25 mouse cellular contexts compared by ENCODE assay signal in the genomic region with DNA sequence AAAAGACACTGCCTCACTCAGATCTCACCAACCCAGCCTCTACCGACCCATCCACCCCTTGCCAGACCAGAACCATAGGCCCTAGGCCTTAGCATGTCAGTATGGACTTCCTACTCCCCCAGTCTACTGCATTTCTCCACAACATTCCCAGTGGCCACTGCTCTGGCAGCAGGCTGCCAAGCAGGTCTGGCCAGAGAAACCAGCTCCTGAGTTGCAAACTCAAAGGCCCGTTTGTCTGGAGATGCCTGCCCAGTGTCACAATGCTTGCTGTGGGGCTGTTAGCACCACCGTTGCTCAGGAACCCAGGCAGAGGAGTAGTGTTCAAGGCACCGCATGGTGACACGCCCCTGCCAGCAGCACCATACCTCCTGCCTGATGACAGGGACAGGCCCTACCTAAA. TPM values are rescaled to one million over a fixed set of nuclear protein-coding genes. Genes with fewer than 3 reads are reported as not detected.
DNase-seq lines count a peak whose midpoint lies in the region; ATAC-seq lines count a peak whose summit lies in the region.
"Had no signal": no experiment of that assay in that cellular context is flagged by ENCODE, and none has a peak within 500 bp of the region (broad histone marks: within the 10 kb centered on the region; RNA-seq: fewer than 3 reads in every experiment).

No protein-coding gene starts in this region.

- 0 out of 2 replicates have a peak overlapping the region, but pooled peaks have one; percentile 42 for H3K27ac ChIP-seq in hindbrain, embryonic 13.5 days
- H3K27ac ChIP-seq in hindbrain, embryonic 16.5 days (ENCODE audit: low read depth, low read length), result no peak overlapping the region
- peak overlapping the region; percentile 26 for H3K27ac ChIP-seq in stomach, embryonic 16.5 days (ENCODE audit: low read length)
- H3K27ac ChIP-seq: forebrain, embryonic 12.5 days; gastrocnemius, adult 2 months; hindbrain, embryonic 12.5 days; left cerebral cortex, adult 2 months; liver, embryonic 12.5 days had no signal

- peaks cover 45% of the 10 kb centered on the region for H3K36me3 ChIP-seq in hindbrain, embryonic 13.5 days
- no peaks in the 10 kb centered on the region; the same call in 1 of the 2 replicates for H3K36me3 ChIP-seq in hindbrain, embryonic 16.5 days (ENCODE audit: control insufficient read depth, insufficient read depth, low read length)
- H3K36me3 ChIP-seq in stomach, embryonic 16.5 days (ENCODE audit: control insufficient read depth, insufficient read depth, low read length), result no peaks in the 10 kb centered on the region; the same call in 1 of the 2 replicates

- H3K4me1 ChIP-seq in hindbrain, embryonic 13.5 days (replicated peaks), result peaks cover 73% of the 10 kb centered on the region
- H3K4me1 ChIP-seq in hindbrain, embryonic 16.5 days (ENCODE audit: control insufficient read depth, insufficient read depth, low read depth, low read length), result peaks cover 22% of the 10 kb centered on the region
- H3K4me1 ChIP-seq in stomach, embryonic 16.5 days (ENCODE audit: control insufficient read depth, insufficient read depth, low read length), result peaks cover 40% of the 10 kb centered on the region

- peak; percentile 65 to 76 for DNase-seq in lung, adult 18-20 months
- DNase-seq in lung, postnatal 25 days (ENCODE audit: low spot score), result no peak
- peak; percentile 87 for DNase-seq in urinary bladder, postnatal 14 days (ENCODE audit: low spot score)
- DNase-seq in urinary bladder, adult 2 months (ENCODE audit: low spot score), result no peak
- DNase-seq: adrenal gland, postnatal 10 days; cerebellum, adult 11-12 months; cerebellum, postnatal 25 days; embryo, embryonic 11 days; gastrocnemius, adult 2 months; heart, postnatal 10 days; left cerebral cortex, postnatal 4 days; spleen, adult 18-20 months; thymus, postnatal 14 days had no signal

- H3K4me3 ChIP-seq in hindbrain, embryonic 13.5 days, result no peak overlapping the region
- H3K4me3 ChIP-seq in hindbrain, embryonic 16.5 days (ENCODE audit: low read length), result no peak overlapping the region
- no peak overlapping the region for H3K4me3 ChIP-seq in stomach, embryonic 16.5 days (replicated peaks; ENCODE audit: low read length)
- H3K4me3 ChIP-seq: forebrain, embryonic 12.5 days; gastrocnemius, adult 2 months; hindbrain, embryonic 12.5 days; left cerebral cortex, adult 2 months; liver, embryonic 12.5 days had no signal

- 86% methylated on average over 5 of the region's 5 CpGs for WGBS in hindbrain, embryonic 13.5 days
- 84% methylated on average over 5 of the region's 5 CpGs for WGBS in hindbrain, embryonic 16.5 days
- 64% methylated on average over 5 of the region's 5 CpGs for WGBS in stomach, embryonic 16.5 days

- H3K9me3 ChIP-seq in hindbrain, embryonic 13.5 days, result no peaks in the 10 kb centered on the region
- H3K9me3 ChIP-seq in hindbrain, embryonic 16.5 days (ENCODE audit: control insufficient read depth, low read length), result no peaks in the 10 kb centered on the region
- no peaks in the 10 kb centered on the region for H3K9me3 ChIP-seq in stomach, embryonic 16.5 days (replicated peaks; ENCODE audit: control insufficient read depth, low read length)
- H3K9me3 ChIP-seq: forebrain, embryonic 12.5 days; hindbrain, embryonic 12.5 days; liver, embryonic 12.5 days had no signal

- H3K27me3 ChIP-seq in hindbrain, embryonic 13.5 days, result no peaks in the 10 kb centered on the region
- H3K27me3 ChIP-seq in hindbrain, embryonic 16.5 days (replicated peaks; ENCODE audit: control insufficient read depth, insufficient read depth, low read length), result no peaks in the 10 kb centered on the region
- H3K27me3 ChIP-seq in stomach, embryonic 16.5 days (ENCODE audit: control insufficient read depth, insufficient read depth, low read length), result no peaks in the 10 kb centered on the region
- H3K27me3 ChIP-seq: forebrain, embryonic 12.5 days; hindbrain, embryonic 12.5 days; Patski had no signal

- ATAC-seq in hindbrain, embryonic 13.5 days (ENCODE audit: low FRiP score), result no peak
- ATAC-seq in hindbrain, embryonic 16.5 days, result no peak
- 0 out of 2 replicates have a peak, but pooled peaks have one; percentile 4 for ATAC-seq in stomach, embryonic 16.5 days (ENCODE audit: insufficient read depth, low FRiP score)
- ATAC-seq in cerebellum, adult (ENCODE audit: insufficient number of reproducible peaks, low FRiP score, low TSS enrichment), result no peak
- ATAC-seq: CD4-positive, CD25-positive, alpha-beta regulatory T cell, adult 4 months; liver, embryonic 12.5 days; Patski had no signal

- no peak overlapping the region for H3K4me2 ChIP-seq in hindbrain, embryonic 13.5 days
- no peak overlapping the region for H3K4me2 ChIP-seq in hindbrain, embryonic 16.5 days (ENCODE audit: low read length)
- no peak overlapping the region for H3K4me2 ChIP-seq in stomach, embryonic 16.5 days (ENCODE audit: low read depth, low read length)
- H3K4me2 ChIP-seq: forebrain, embryonic 12.5 days; heart, embryonic 11.5 days; hindbrain, embryonic 12.5 days; liver, embryonic 12.5 days; midbrain, embryonic 11.5 days had no signal

- H3K9ac ChIP-seq in hindbrain, embryonic 13.5 days, result no peak overlapping the region
- no peak overlapping the region for H3K9ac ChIP-seq in hindbrain, embryonic 16.5 days (ENCODE audit: low read depth, low read length)
- H3K9ac ChIP-seq in stomach, embryonic 16.5 days (ENCODE audit: low read length), result peak overlapping the region; percentile 8; the same call in 1 of the 2 replicates
- H3K9ac ChIP-seq: forebrain, embryonic 12.5 days; hindbrain, embryonic 12.5 days; liver, embryonic 12.5 days had no signal

RNA-seq across cellular contexts. Expression of a gene that starts 5.0 kb away (rescaled TPM):
- 79.7 and 82.0 TPM in 2 replicates for polyA plus RNA-seq in hindbrain, embryonic 13.5 days (2015; fragmentation: Nextera tagmentation; extraction: Ambion mirVana)
- polyA plus RNA-seq in hindbrain, embryonic 16.5 days (2015; fragmentation: Nextera tagmentation; extraction: Ambion mirVana), result 71.7 and 88.1 TPM in 2 replicates
- polyA plus RNA-seq in urinary bladder, adult 2 months (2012; rRNA removed), result 67.7 and 98.4 TPM in 2 replicates
- 86.0 and 93.0 TPM in 2 replicates for polyA plus RNA-seq in stomach, embryonic 16.5 days (2015; fragmentation: Nextera tagmentation; extraction: Ambion mirVana)

Comparison
In these comparisons a context has a peak if more than half of its experiments do, and no peak if none do; other contexts are left out.
1. DNase-seq: peak in lung, adult 18-20 months (2 of 2) and urinary bladder, postnatal 14 days (single experiment); none in lung, postnatal 25 days (single experiment) and urinary bladder, adult 2 months (single experiment).